Mouse (Mus musculus): Measurements from ENCODE around the gene Kif27. TPM values are rescaled to one million over a fixed set of nuclear protein-coding genes. Genes with fewer than 3 reads are reported as not detected.

Gene Kif27
- total RNA-seq, 1 experiment: 0.18 TPM

- H3K4me1 ChIP-seq (ENCODE audit: control insufficient read depth in 2 of 2, insufficient read depth in 2 of 2, low read length in 2 of 2, poor library complexity in 1 of 2): peaks cover 0 to 6% of the 10 kb centered on the region in 2 experiments; a peak in 2 of 4 replicates
- in situ Hi-C loops (cut with MboI; ENCODE audit: low sequenced_read_pairs in 2 of 2, unreplicated experiment in 2 of 2): loop anchor here (10.0 to 25.0 kb wide), 3 partner anchors 104 to 264 kb away; partner anchors contain the start of gene 2210016F16Rik (in 1 of the 2)
- H3K27ac ChIP-seq (ENCODE audit: insufficient read depth, low read depth, low read length, poor library complexity, severe bottlenecking): no peak overlapping the region
- H3K36me3 ChIP-seq (ENCODE audit: control insufficient read depth, insufficient read depth, low read length, poor library complexity, severe bottlenecking): no peaks in the 10 kb centered on the region
- DNase-seq (ENCODE audit: low read depth, low spot score): no peak
- no peak overlapping the region for H3K4me3 ChIP-seq (ENCODE audit: insufficient read depth in 1 of 2, low read depth in 1 of 2, low read length in 2 of 2, poor library complexity in 1 of 2, severe bottlenecking in 1 of 2)
- no peak overlapping the region for H3K9ac ChIP-seq (ENCODE audit: insufficient read depth, low read depth, low read length, poor library complexity, severe bottlenecking)
- H3K9me3 ChIP-seq (ENCODE audit: control insufficient read depth, insufficient read depth, low read depth, low read length): no peaks in the 10 kb centered on the region
- TF ChIP-seq ZNF384 (IDR thresholded peaks at IDR 0.05; ENCODE audit: low read depth, low read length) (no peak), HCFC1 (IDR thresholded peaks at IDR 0.05; ENCODE audit: borderline replicate concordance, insufficient read depth, low read length) (no peak), CHD2 (IDR thresholded peaks at IDR 0.05; ENCODE audit: low read depth, low read length) (no peak), MAFK (IDR thresholded peaks at IDR 0.05; ENCODE audit: insufficient read depth, low read depth, low read length) (no peak), ZC3H11A (IDR thresholded peaks at IDR 0.05; ENCODE audit: borderline replicate concordance, low read depth, low read length) (no peak)
Measured at GRCm38 (mm10) chr13:58280528-58280927, 78.4 kb downstream of the Kif27 start.

DNA sequence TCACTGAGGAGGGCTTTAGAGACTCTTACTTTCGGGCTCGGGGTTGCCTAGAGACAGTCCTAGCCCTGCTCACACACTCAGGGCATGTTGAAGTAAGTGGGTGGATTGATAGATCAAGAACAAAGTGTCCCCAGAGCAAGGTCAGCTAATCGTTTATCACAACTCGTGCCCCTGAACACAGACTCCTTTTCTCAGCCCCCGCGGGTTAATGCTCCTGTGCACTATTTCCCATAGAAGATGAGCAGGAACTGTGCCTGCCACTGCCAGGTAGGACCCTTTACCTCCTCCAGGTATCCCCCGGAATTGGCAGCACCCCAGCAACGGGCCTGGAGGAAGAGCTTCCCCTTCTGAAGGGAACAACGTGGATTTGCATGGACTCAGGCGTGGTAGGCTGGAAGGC, 82.7 kb downstream of the Kif27 start:
- in situ Hi-C loops (cut with MboI; ENCODE audit: low sequenced_read_pairs in 2 of 2, unreplicated experiment in 2 of 2): loop anchor here in 1 of 2 experiments (25.0 kb wide), 1 partner anchor 261 kb away; no protein-coding TSS in a partner anchor
- Histone ChIP-seq H3K4me1 (ENCODE audit: control insufficient read depth in 2 of 2, insufficient read depth in 2 of 2, low read length in 2 of 2, poor library complexity in 1 of 2) (peaks cover 0 to 8% of the 10 kb centered on the region in 2 experiments; a peak in 2 of 4 replicates), H3K36me3 (ENCODE audit: control insufficient read depth, insufficient read depth, low read length, poor library complexity, severe bottlenecking) (no peaks in the 10 kb centered on the region), H3K27ac (ENCODE audit: insufficient read depth, low read depth, low read length, poor library complexity, severe bottlenecking) (no peak overlapping the region), H3K9me3 (ENCODE audit: control insufficient read depth, insufficient read depth, low read depth, low read length) (no peaks in the 10 kb centered on the region), H3K4me3 (ENCODE audit: insufficient read depth in 1 of 2, low read depth in 1 of 2, low read length in 2 of 2, poor library complexity in 1 of 2, severe bottlenecking in 1 of 2) (no peak overlapping the region), H3K9ac (ENCODE audit: insufficient read depth, low read depth, low read length, poor library complexity, severe bottlenecking) (no peak overlapping the region)
- DNase-seq (ENCODE audit: low read depth, low spot score): no peak
- TF ChIP-seq HCFC1 (IDR thresholded peaks at IDR 0.05; ENCODE audit: borderline replicate concordance, insufficient read depth, low read length) (no peak), MAFK (IDR thresholded peaks at IDR 0.05; ENCODE audit: insufficient read depth, low read depth, low read length) (no peak), ZNF384 (IDR thresholded peaks at IDR 0.05; ENCODE audit: low read depth, low read length) (no peak), CHD2 (IDR thresholded peaks at IDR 0.05; ENCODE audit: low read depth, low read length) (no peak), ZC3H11A (IDR thresholded peaks at IDR 0.05; ENCODE audit: borderline replicate concordance, low read depth, low read length) (no peak)

- H3K4me3 ChIP-seq (ENCODE audit: insufficient read depth in 1 of 2, low read depth in 1 of 2, low read length in 2 of 2, poor library complexity in 1 of 2, severe bottlenecking in 1 of 2): peak within 1 kb of the TSS; percentile 86 to 97
- DNase-seq (ENCODE audit: low read depth, low spot score): no peak
- peaks cover 0 to 7% of the 10 kb centered on the region in 2 experiments; a peak in 2 of 4 replicates for H3K4me1 ChIP-seq (ENCODE audit: control insufficient read depth in 2 of 2, insufficient read depth in 2 of 2, low read length in 2 of 2, poor library complexity in 1 of 2)
- H3K9me3 ChIP-seq (ENCODE audit: control insufficient read depth, insufficient read depth, low read depth, low read length): no peaks in the 10 kb centered on the region
- peak within 1 kb of the TSS; percentile 84 for H3K9ac ChIP-seq (ENCODE audit: insufficient read depth, low read depth, low read length, poor library complexity, severe bottlenecking)
- in situ Hi-C loops (cut with MboI; ENCODE audit: low sequenced_read_pairs in 2 of 2, unreplicated experiment in 2 of 2): loop anchor here in 1 of 2 experiments (25.0 kb wide), 1 partner anchor 262 kb away; no protein-coding TSS in a partner anchor
- H3K36me3 ChIP-seq (ENCODE audit: control insufficient read depth, insufficient read depth, low read length, poor library complexity, severe bottlenecking): no peaks in the 10 kb centered on the region
- TF ChIP-seq HCFC1 (IDR thresholded peaks at IDR 0.05; ENCODE audit: borderline replicate concordance, insufficient read depth, low read length) (no peak), CHD2 (IDR thresholded peaks at IDR 0.05; ENCODE audit: low read depth, low read length) (no peak), ZC3H11A (IDR thresholded peaks at IDR 0.05; ENCODE audit: borderline replicate concordance, low read depth, low read length) (no peak), MAFK (IDR thresholded peaks at IDR 0.05; ENCODE audit: insufficient read depth, low read depth, low read length) (no peak), ZNF384 (IDR thresholded peaks at IDR 0.05; ENCODE audit: low read depth, low read length) (no peak)
- H3K27ac ChIP-seq (ENCODE audit: insufficient read depth, low read depth, low read length, poor library complexity, severe bottlenecking): no peak within 1 kb of the TSS
Measured at GRCm38 (mm10) chr13:58275599-58275998, 83.3 kb downstream of the Kif27 start, which contains the start of gene Gkap1. TSS of gene Gkap1 (minus strand) at chr13:58275699.

DNA sequence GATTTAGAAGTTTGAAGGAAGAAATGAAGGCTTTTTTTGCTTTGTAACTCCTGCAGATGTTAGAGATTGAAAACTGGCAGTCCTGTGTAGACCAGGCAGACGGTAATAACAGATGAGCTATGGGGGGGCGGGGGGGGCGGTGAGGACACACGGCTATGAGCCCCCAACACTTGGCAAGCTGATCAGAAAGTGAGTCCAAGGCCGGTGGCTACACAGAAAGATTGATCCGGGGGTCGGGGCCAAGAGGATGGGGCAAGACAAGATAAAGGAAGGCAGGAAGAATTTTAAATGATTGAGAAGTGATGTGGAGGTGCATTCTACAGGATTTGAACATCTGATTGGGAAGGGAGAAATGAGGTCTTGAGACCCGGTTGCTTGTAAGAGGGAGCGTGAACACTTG, 83.8 kb downstream of the Kif27 start:
- Histone ChIP-seq H3K27ac (ENCODE audit: insufficient read depth, low read depth, low read length, poor library complexity, severe bottlenecking) (no peak overlapping the region), H3K36me3 (ENCODE audit: control insufficient read depth, insufficient read depth, low read length, poor library complexity, severe bottlenecking) (no peaks in the 10 kb centered on the region), H3K9ac (ENCODE audit: insufficient read depth, low read depth, low read length, poor library complexity, severe bottlenecking) (0 out of 2 replicates have a peak overlapping the region, but pooled peaks have one; percentile 84), H3K9me3 (ENCODE audit: control insufficient read depth, insufficient read depth, low read depth, low read length) (no peaks in the 10 kb centered on the region), H3K4me1 (ENCODE audit: control insufficient read depth in 2 of 2, insufficient read depth in 2 of 2, low read length in 2 of 2, poor library complexity in 1 of 2) (peaks cover 0 to 4% of the 10 kb centered on the region in 2 experiments; a peak in 1 of 4 replicates), H3K4me3 (ENCODE audit: insufficient read depth in 1 of 2, low read depth in 1 of 2, low read length in 2 of 2, poor library complexity in 1 of 2, severe bottlenecking in 1 of 2) (peak overlapping the region; percentile 86 to 97)
- in situ Hi-C loops (cut with MboI; ENCODE audit: low sequenced_read_pairs in 2 of 2, unreplicated experiment in 2 of 2): loop anchor here in 1 of 2 experiments (25.0 kb wide), 1 partner anchor 262 kb away; no protein-coding TSS in a partner anchor
- DNase-seq (ENCODE audit: low read depth, low spot score): no peak
- TF ChIP-seq MAFK (IDR thresholded peaks at IDR 0.05; ENCODE audit: insufficient read depth, low read depth, low read length) (no peak), ZNF384 (IDR thresholded peaks at IDR 0.05; ENCODE audit: low read depth, low read length) (no peak), HCFC1 (IDR thresholded peaks at IDR 0.05; ENCODE audit: borderline replicate concordance, insufficient read depth, low read length) (no peak), CHD2 (IDR thresholded peaks at IDR 0.05; ENCODE audit: low read depth, low read length) (no peak), ZC3H11A (IDR thresholded peaks at IDR 0.05; ENCODE audit: borderline replicate concordance, low read depth, low read length) (no peak)
